Mouse (Mus musculus): Measurements from ENCODE around the gene Ssbp4. TPM values are rescaled to one million over a fixed set of nuclear protein-coding genes. Genes with fewer than 3 reads are reported as not detected.

The Ssbp4 gene
- polyA plus RNA-seq, 2 experiments: 36.3 to 49.5 TPM

DNA sequence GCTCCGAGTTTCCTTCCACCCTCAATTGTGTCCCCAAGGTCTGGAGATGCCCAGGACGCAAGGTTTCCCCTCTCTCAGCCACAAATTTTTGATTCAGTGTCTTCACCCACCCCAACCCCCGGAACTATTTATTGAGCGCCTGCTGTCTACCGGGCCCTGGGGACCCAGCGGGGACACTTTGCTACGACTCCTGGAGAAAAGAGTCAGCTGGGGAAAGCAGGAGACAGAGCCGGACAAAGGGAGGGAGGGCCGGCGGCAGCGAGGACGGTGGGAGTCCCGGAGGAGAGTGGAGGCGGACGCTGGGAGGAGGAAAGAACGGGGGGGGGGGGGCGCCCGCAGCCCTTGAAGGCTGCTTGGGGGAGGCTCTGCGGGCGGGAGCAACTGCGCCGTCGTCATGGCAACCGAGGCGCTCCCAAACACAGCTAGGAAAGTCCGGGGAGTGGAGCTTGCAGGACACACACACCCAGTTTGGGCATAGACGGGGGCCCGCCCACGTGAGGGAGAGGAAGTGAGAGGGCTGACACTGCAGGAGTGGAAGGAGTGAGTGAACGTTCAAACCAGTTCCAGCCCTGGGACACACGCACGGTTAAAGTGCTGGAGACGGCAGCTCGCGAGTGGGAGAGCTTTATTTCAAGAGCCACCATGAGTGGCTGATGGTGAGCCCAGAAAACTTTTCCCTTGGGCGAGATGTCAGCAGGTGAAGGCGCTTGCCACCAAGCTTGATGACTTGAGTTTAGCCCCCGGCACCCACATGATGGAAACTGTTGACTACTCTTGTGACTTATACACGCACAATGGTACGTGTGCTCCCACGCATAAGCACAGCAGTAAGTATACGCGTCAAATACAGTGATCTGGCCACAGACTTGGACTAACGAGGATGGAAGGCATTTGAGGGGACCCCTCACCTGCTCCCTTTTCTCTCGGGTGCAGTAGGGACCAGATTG is 1.4 kb upstream of the Ssbp4 start:
- Histone ChIP-seq H3K9me3 (ENCODE audit: control insufficient read depth, low read length) (no peaks in the 10 kb centered on the region), H3K4me1 (replicated peaks; ENCODE audit: control insufficient read depth in 2 of 2, insufficient read depth in 2 of 2, low read length in 1 of 2) (peaks cover 17 to 24% of the 10 kb centered on the region in 2 experiments), H3K27ac (peak overlapping the region; percentile 71), H3K27me3 (ENCODE audit: control insufficient read depth, insufficient read depth, low read length) (no peaks in the 10 kb centered on the region), H3K9ac (replicated peaks) (peak overlapping the region; percentile 70), H3K4me2 (ENCODE audit: low read depth) (peak overlapping the region; percentile 91), H3K36me3 (replicated peaks; ENCODE audit: control insufficient read depth, insufficient read depth, low read depth) (no peaks in the 10 kb centered on the region), H3K4me3 (ENCODE audit: insufficient read depth in 1 of 2, low read depth in 2 of 2, low read length in 2 of 2) (peak overlapping the region; percentile 44 to 62)
- DNase-seq (ENCODE audit: low read depth in 3 of 3, low spot score in 3 of 3) (peak; percentile 68 to 96 (median 73)), ATAC-seq (ENCODE audit: insufficient read depth) (peak; percentile 54)
- under 1% methylated on average over 42 of the region's 45 CpGs for WGBS (ENCODE audit: insufficient replicate concordance)
- no peak for TF ChIP-seq EP300 (IDR thresholded peaks at IDR 0.05; ENCODE audit: low read depth)
- no peak for TF ChIP-seq CTCF (IDR thresholded peaks at IDR 0.05; ENCODE audit: low read depth)

- no peaks in the 10 kb centered on the region for H3K9me3 ChIP-seq (ENCODE audit: control insufficient read depth, low read length)
- H3K4me1 ChIP-seq (replicated peaks; ENCODE audit: control insufficient read depth in 2 of 2, insufficient read depth in 2 of 2, low read length in 1 of 2): peaks cover 17 to 24% of the 10 kb centered on the region in 2 experiments
- TF ChIP-seq CTCF (IDR thresholded peaks at IDR 0.05; ENCODE audit: low read depth) (no peak), EP300 (IDR thresholded peaks at IDR 0.05; ENCODE audit: low read depth) (no peak)
- ATAC-seq (ENCODE audit: insufficient read depth) (peak; percentile 22), DNase-seq (ENCODE audit: low read depth in 3 of 3, low spot score in 3 of 3) (peak in 1 of 3 experiments; percentile 63)
- H3K9ac ChIP-seq (replicated peaks): peak overlapping the region; percentile 70
- H3K4me3 ChIP-seq (ENCODE audit: insufficient read depth in 1 of 2, low read depth in 2 of 2, low read length in 2 of 2): peak overlapping the region; percentile 62 to 65
- no peaks in the 10 kb centered on the region for H3K27me3 ChIP-seq (ENCODE audit: control insufficient read depth, insufficient read depth, low read length)
- no peaks in the 10 kb centered on the region for H3K36me3 ChIP-seq (replicated peaks; ENCODE audit: control insufficient read depth, insufficient read depth, low read depth)
- under 1% methylated on average over 36 of the region's 39 CpGs for WGBS (ENCODE audit: insufficient replicate concordance)
- peak overlapping the region; percentile 71 for H3K27ac ChIP-seq
- peak overlapping the region; percentile 91 for H3K4me2 ChIP-seq (ENCODE audit: low read depth)
These were observed 736 bp upstream of the Ssbp4 start for GRCm38 (mm10) chr8:70609368-70609848.

DNA sequence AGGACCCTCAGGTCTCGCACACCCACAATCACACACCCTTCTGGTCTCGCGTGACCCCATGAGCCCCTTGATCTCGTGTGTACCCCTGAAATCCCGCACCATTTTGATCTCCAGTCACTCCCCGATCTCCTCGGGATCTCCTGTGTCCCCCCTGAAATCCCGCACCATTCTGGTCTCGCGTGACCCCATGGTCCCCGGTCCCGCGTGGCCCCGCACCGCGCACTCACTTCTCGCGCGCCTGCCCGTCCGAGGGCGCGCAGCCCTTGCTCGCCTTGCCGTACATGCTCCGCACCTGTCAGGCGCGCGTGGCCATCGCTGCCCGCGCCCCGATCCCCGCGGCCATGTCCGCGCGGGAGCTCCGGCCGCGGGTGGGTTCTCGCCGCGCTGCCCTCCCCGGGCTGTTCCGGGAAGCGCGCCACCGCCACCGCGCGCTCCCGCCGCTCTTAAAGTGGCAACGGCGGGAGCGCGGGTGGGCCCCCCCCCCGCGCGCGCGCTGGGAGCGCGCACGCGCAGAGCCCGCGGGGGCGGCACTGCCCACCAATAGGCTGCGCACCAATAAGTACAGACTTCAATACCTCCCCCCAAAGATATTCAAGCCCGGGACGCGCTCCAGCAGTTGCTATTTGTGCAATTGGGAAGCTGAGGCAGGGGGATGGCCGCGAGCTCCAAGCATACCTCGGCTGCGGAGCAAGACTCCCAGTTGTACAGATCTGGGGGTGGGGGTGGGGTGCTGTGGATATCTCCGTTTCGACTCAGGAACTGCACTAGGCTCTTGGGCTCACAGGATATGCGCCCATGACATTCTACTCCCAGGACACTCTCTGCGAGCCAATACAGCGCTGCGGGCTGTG is 549 bp downstream of the Ssbp4 start:
- H3K27ac ChIP-seq: peak overlapping the region; percentile 67
- no peaks in the 10 kb centered on the region for H3K36me3 ChIP-seq (replicated peaks; ENCODE audit: control insufficient read depth, insufficient read depth, low read depth)
- WGBS (ENCODE audit: insufficient replicate concordance): under 1% methylated on average over 84 of the region's 84 CpGs
- ATAC-seq (ENCODE audit: insufficient read depth): peak; percentile 26; the same call in 1 of the 2 replicates
- H3K4me1 ChIP-seq (replicated peaks; ENCODE audit: control insufficient read depth in 2 of 2, insufficient read depth in 2 of 2, low read length in 1 of 2): peaks cover 17 to 24% of the 10 kb centered on the region in 2 experiments
- H3K9me3 ChIP-seq (ENCODE audit: control insufficient read depth, low read length): no peaks in the 10 kb centered on the region
- H3K27me3 ChIP-seq (ENCODE audit: control insufficient read depth, insufficient read depth, low read length): no peaks in the 10 kb centered on the region
- TF ChIP-seq EP300 (IDR thresholded peaks at IDR 0.05; ENCODE audit: low read depth): no peak
- no peak for TF ChIP-seq CTCF (IDR thresholded peaks at IDR 0.05; ENCODE audit: low read depth)
- peak overlapping the region; percentile 65 to 78 for H3K4me3 ChIP-seq (ENCODE audit: insufficient read depth in 1 of 2, low read depth in 2 of 2, low read length in 2 of 2)
- DNase-seq (ENCODE audit: low read depth in 3 of 3, low spot score in 3 of 3): no peak
- peak overlapping the region; percentile 91 for H3K4me2 ChIP-seq (ENCODE audit: low read depth)
- H3K9ac ChIP-seq (replicated peaks): peak overlapping the region; percentile 79

DNA sequence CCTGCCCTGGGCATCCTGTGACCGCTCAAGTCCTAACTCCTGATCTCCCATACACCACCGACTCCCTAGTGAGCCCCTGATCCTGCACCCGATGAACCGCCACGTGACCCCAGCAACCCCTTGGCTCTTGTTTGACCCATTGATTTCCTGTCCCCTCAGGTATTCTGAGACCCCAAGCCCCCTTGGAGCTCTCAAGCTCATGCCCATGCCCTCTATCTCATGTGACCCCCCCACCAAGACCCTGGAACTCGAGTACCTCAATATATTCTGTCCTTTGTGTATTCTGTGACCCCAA is 1.1 kb downstream of the Ssbp4 start:
- no peak for DNase-seq (ENCODE audit: low read depth in 3 of 3, low spot score in 3 of 3)
- Histone ChIP-seq H3K27me3 (ENCODE audit: control insufficient read depth, insufficient read depth, low read length) (no peaks in the 10 kb centered on the region), H3K4me3 (ENCODE audit: insufficient read depth in 1 of 2, low read depth in 2 of 2, low read length in 2 of 2) (peak overlapping the region; percentile 65 to 78), H3K4me2 (ENCODE audit: low read depth) (peak overlapping the region; percentile 91), H3K9ac (replicated peaks) (peak overlapping the region; percentile 79), H3K36me3 (replicated peaks; ENCODE audit: control insufficient read depth, insufficient read depth, low read depth) (peaks cover 2% of the 10 kb centered on the region; the same call in 1 of the 2 replicates), H3K27ac (0 out of 2 replicates have a peak overlapping the region, but pooled peaks have one; percentile 24), H3K4me1 (replicated peaks; ENCODE audit: control insufficient read depth in 2 of 2, insufficient read depth in 2 of 2, low read length in 1 of 2) (peaks cover 17 to 24% of the 10 kb centered on the region in 2 experiments), H3K9me3 (ENCODE audit: control insufficient read depth, low read length) (no peaks in the 10 kb centered on the region)
- WGBS (ENCODE audit: insufficient replicate concordance): 13% methylated on average over 6 of the region's 6 CpGs
- no peak for ATAC-seq (ENCODE audit: insufficient read depth)
- TF ChIP-seq EP300 (IDR thresholded peaks at IDR 0.05; ENCODE audit: low read depth) (no peak), CTCF (IDR thresholded peaks at IDR 0.05; ENCODE audit: low read depth) (no peak)
